Mouse (Mus musculus) adrenal gland, postnatal 0 days (tissue): ENCODE measurements around the gene Timm22. TPM values are rescaled to one million over a fixed set of nuclear protein-coding genes. Genes with fewer than 3 reads are reported as not detected.

Experiments
- polyA plus RNA-seq: library from polyadenylated mRNA; unstranded; fragments of >200 nt; fragmentation: Nextera tagmentation; extraction: Ambion mirVana; gene quantifications from 2 replicates; pipeline ENCODE4 v1.2.1, GENCODE M21; 2015

Timm22 gene
- 129 and 131 TPM in 2 replicates for polyA plus RNA-seq

DNA sequence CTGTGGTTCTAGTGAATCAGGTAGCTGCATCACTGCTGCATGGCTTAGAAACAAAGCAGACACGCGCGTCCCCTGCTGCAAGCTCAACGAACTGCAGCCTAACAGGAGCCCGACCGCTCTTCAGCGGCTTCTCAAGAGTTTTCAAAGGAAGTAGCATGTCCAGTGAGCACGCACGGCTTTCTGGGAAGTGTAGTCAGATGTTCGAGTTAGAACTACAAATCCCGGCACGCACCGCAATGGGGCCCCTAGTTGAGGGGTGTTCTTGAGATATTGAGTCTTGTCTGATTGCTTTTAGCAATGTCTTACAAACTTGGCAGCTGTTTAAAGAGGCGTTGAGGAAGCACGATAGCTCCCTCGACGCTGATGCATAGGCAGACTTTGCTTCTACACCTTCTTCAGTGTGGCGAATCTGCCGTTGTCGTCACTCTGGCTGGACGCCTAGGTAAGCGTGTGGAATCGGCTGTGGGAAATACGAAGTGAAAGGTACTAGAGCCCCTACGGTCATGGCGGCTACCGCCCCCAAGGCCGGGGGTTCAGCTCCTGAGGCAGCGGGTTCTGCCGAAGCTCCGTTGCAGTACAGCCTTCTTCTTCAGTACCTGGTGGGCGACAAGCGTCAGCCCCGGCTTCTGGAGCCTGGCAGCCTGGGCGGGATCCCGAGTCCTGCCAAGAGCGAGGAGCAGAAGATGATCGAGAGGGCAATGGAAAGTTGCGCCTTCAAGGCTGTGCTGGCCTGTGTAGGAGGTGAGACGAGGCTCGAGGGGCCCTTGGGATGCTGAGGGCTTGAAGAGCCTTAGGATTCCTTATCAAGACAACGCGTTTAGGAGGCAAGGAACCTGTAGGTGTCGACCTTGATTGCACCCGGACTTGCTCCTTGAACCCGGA is at the start of gene Timm22:
Gene Timm22, plus strand, starts transcription at position 251 of the 882 bp plus-strand sequence.

DNA sequence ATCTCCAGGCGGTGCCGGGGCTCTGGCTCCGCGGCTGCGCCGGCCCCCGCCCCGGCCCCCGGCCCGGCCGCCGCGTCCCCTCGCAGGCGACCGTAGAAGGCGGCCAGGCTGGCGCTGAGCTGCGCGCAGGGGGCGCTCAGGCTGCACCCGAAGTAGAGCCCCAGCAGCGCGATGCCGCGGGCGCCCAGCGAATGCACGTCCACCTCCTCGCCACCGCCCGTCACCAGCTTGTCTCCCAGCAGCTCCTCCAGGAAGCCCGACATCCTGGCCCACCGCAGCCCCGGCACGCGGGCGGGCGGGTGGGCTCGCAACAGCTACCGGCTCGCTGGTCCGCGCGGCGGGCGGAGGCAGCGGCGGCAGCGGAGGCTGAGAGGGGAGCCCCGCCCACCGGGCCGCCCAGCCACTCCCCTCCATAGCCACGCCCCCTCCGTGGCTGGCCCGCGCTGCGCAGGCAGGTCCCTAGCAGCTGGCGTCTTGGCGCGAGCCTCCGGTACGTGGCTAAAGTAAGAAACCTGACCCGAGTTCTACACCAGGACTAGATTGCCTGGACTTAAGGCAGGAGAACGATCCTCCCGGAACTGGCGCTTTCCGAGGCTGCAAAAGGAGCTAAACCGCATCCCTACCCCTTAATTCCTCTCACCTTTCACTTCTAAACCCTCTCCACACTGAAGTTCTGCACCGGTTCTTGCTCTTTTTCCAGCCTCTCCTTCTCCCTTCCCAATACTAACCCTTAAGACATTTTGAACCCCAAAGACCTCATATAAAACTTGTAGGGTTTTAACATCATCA is 7.8 kb upstream of the Timm22 start, which contains the start of gene Nxn:
Gene Nxn, minus strand, starts transcription at position 343 of the 789 bp plus-strand sequence.

Other genes with a start within 250 kb of the Timm22 start
- 28.5 and 37.6 TPM in 2 replicates for gene Vps53, start 227.3 kb upstream of the Timm22 start, polyA plus RNA-seq
- 10.9 and 16.7 TPM in 2 replicates for gene Fam57a, start 227.3 kb upstream of the Timm22 start, polyA plus RNA-seq
- gene Dbil5, start 189.3 kb upstream of the Timm22 start, polyA plus RNA-seq, result 1.2 and 1.4 TPM in 2 replicates
- 7.8 and 12.8 TPM in 2 replicates for gene Gemin4, start 189.3 kb upstream of the Timm22 start, polyA plus RNA-seq
- gene Mrm3, start 163.2 kb upstream of the Timm22 start, polyA plus RNA-seq, result 11.7 and 20.3 TPM in 2 replicates
- gene Glod4, start 163.2 kb upstream of the Timm22 start, polyA plus RNA-seq, result 202 and 224 TPM in 2 replicates
- 19.3 and 22.1 TPM in 2 replicates for gene Nxn, start 7.8 kb upstream of the Timm22 start, polyA plus RNA-seq
- gene Abr, start 215.4 kb downstream of the Timm22 start, polyA plus RNA-seq, result 18.5 and 22.1 TPM in 2 replicates